Mouse (Mus musculus) brain, embryonic 14.5 days (tissue): ENCODE measurements around the gene Hmga2.

Experiments used
- CTCF ChIP-seq: fragments of 200-500 bp; IDR thresholded peaks from 2 replicates; pipeline ENCODE4 v1.5.1; 2012; ENCODE audit warnings: inconsistent platforms, mild to moderate bottlenecking, moderate library complexity, borderline replicate concordance; ENCODE audit not compliant: insufficient read depth, insufficient read length; ENCODE audit errors: extremely low read depth
- POLR2A ChIP-seq: fragments of 200-500 bp; IDR thresholded peaks from 2 replicates; pipeline ENCODE4 v1.6.1; 2012; ENCODE audit warnings: mild to moderate bottlenecking, inconsistent platforms, borderline replicate concordance; ENCODE audit not compliant: poor library complexity, insufficient read depth, insufficient read length, severe bottlenecking; ENCODE audit errors: extremely low read depth

- TF ChIP-seq CTCF (no peak), POLR2A (no peak)
These were observed 136.9 kb downstream of the Hmga2 start for GRCm38 (mm10) chr10:120339324-120339723.
